Mouse (Mus musculus): Measurements from ENCODE around the gene Pla2g7. TPM values are rescaled to one million over a fixed set of nuclear protein-coding genes. Genes with fewer than 3 reads are reported as not detected.

The Pla2g7 gene
- total RNA-seq, 1 experiment from 2014 or later, result 346 TPM

- ATAC-seq (replicated peaks; ENCODE audit: insufficient number of reproducible peaks, low FRiP score, low TSS enrichment, poor library complexity, severe bottlenecking), result no peak
These were observed 62.5 kb downstream of the Pla2g7 start for GRCm38 (mm10) chr17:43630427-43630760.

GRCm38 (mm10) chr17:43637146-43637545, 69.2 kb downstream of the Pla2g7 start:
- no peak for ATAC-seq (replicated peaks; ENCODE audit: insufficient number of reproducible peaks, low FRiP score, low TSS enrichment, poor library complexity, severe bottlenecking)

DNA sequence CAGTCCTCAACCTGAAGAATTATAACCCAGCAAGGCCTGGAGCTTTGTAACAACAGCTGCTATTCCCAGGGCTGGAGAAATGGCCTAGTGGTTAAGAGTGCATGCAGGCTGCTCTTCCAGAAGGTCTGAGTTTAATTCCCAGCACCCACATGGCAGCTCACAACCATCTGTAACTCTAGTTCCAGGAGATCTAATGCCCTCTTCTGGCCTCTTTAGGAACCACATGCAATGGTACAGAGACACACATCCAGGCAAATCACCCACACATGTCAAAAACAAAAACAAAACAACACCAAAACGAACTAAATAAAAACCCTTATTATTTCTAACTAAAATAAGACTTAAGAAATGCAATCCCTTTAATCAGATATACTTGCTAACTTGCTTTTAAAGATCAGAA, 72.9 kb downstream of the Pla2g7 start:
- ATAC-seq (replicated peaks; ENCODE audit: insufficient number of reproducible peaks, low FRiP score, low TSS enrichment, poor library complexity, severe bottlenecking), result no peak

DNA sequence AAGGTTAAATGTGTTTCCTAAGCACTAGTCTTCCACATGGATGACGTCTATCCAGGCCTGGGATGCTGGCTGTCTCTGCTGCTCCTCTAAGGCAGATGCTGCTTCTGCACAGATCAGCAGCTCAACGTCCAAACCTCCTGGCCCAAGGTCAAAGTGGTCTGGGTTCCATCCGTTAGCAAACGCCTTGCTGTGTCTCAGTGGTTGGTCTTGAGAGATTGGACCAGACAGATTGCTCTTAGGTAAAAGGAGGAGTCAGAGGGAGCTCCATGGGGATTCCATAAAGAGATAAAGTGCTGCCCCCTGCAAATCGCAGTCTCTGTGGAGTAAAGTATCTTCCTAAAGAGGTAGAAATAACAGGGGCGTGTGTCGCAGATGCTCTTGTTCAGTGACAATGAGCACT, 75.3 kb downstream of the Pla2g7 start:
- no peak for ATAC-seq (replicated peaks; ENCODE audit: insufficient number of reproducible peaks, low FRiP score, low TSS enrichment, poor library complexity, severe bottlenecking)

- ATAC-seq (replicated peaks; ENCODE audit: insufficient number of reproducible peaks, low FRiP score, low TSS enrichment, poor library complexity, severe bottlenecking), result no peak
These were observed 76.5 kb downstream of the Pla2g7 start for GRCm38 (mm10) chr17:43644375-43644774.

- ATAC-seq (replicated peaks; ENCODE audit: insufficient number of reproducible peaks, low FRiP score, low TSS enrichment, poor library complexity, severe bottlenecking), result no peak
These were observed 77.2 kb downstream of the Pla2g7 start for GRCm38 (mm10) chr17:43645136-43645535.

GRCm38 (mm10) chr17:43646925-43647324, 79.0 kb downstream of the Pla2g7 start:
- no peak for ATAC-seq (replicated peaks; ENCODE audit: insufficient number of reproducible peaks, low FRiP score, low TSS enrichment, poor library complexity, severe bottlenecking)

GRCm38 (mm10) chr17:43649641-43650436, 81.9 kb downstream of the Pla2g7 start:
- no peak for ATAC-seq (replicated peaks; ENCODE audit: insufficient number of reproducible peaks, low FRiP score, low TSS enrichment, poor library complexity, severe bottlenecking)

GRCm38 (mm10) chr17:43651314-43652046, 83.6 kb downstream of the Pla2g7 start:
- no peak for ATAC-seq (replicated peaks; ENCODE audit: insufficient number of reproducible peaks, low FRiP score, low TSS enrichment, poor library complexity, severe bottlenecking)

Other genes with a start within 250 kb of the Pla2g7 start
- gene Adgrf5, start 207.6 kb upstream of the Pla2g7 start, total RNA-seq (2017), result not detected in 3 replicates
- not detected in 3 replicates for gene Mep1a, start 65.3 kb upstream of the Pla2g7 start, total RNA-seq (2017)
- gene Ankrd66, start 24.5 kb upstream of the Pla2g7 start, total RNA-seq (2017), result 0.87 to 2.3 TPM in 2 of 3 replicates, not detected in the other
- gene Tdrd6, start 62.2 kb downstream of the Pla2g7 start, total RNA-seq (2017), result 0.10 to 0.11 TPM in 2 of 3 replicates, not detected in the other
- gene Slc25a27, start 99.1 kb downstream of the Pla2g7 start, total RNA-seq (2017), result 2.9 to 7.9 TPM (median 5.0 TPM) in 3 replicates
- gene Cyp39a1, start 99.3 kb downstream of the Pla2g7 start, total RNA-seq (2017), result 7.6 to 17.5 TPM (median 13.2 TPM) in 3 replicates
- not detected in 3 replicates for gene Rcan2, start 233.3 kb downstream of the Pla2g7 start, total RNA-seq (2017)